Mouse (Mus musculus): Measurements from ENCODE around the gene Nomo1. TPM values are rescaled to one million over a fixed set of nuclear protein-coding genes. Genes with fewer than 3 reads are reported as not detected.

Gene Nomo1
- polyA plus RNA-seq, 1 experiment from 2014 or later: 35.3 TPM

- Histone ChIP-seq H3K4me1 (peaks cover 8% of the 10 kb centered on the region), H3K36me3 (no peaks in the 10 kb centered on the region), H3K4me3 (no peak overlapping the region), H3K9me3 (no peaks in the 10 kb centered on the region), H3K9ac (no peak overlapping the region), H3K4me2 (no peak overlapping the region), H3K27ac (no peak overlapping the region), H3K27me3 (no peaks in the 10 kb centered on the region)
- 86% methylated on average over 10 of the region's 10 CpGs for WGBS
- ATAC-seq (ENCODE audit: insufficient number of reproducible peaks, low FRiP score, low TSS enrichment, low read depth): no peak
Observed at GRCm38 (mm10) chr7:46028681-46029080, 4.8 kb upstream of the Nomo1 start.

DNA sequence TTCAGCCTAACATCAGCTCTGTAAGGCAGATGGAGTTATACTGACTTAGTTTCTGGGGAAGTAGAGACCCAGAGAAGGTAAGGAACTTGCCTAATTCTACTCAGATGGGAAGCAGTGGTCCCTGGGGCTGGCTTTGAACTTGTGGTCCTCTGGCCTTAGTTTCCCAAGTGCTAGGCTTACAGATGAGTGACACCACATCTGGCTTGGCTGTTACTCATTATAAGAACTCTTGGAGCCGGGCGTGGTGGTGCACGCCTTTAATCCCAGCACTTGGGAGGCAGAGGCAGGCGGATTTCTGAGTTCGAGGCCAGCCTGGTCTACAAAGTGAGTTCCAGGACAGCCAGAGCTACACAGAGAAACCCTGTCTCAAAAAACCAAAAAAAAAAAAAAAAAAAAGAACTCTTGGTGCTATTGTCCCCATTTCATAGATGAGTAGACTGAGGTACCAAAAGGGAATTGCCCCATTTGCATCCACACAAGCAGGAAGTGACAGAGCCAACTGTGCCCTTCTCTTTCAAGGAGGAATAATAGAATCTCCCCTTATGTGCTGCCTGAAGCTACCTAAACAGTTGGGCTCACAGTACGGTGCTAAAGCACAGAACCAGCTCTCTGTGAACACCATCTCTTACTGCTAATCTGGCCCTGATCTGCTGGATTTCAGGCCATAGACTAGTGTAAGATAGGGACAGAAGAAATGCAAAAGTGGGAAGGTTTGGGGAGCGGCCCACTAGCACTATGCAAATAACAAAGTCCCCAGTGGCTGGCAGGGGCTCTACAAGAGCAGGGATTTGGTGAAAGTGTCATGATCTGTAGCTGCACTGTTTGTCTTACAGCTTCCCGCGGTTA lies 4.0 kb upstream of the Nomo1 start:
- Histone ChIP-seq H3K4me3 (peak overlapping the region; percentile 10; the same call in 1 of the 2 replicates), H3K9me3 (no peaks in the 10 kb centered on the region), H3K27me3 (no peaks in the 10 kb centered on the region), H3K36me3 (no peaks in the 10 kb centered on the region), H3K9ac (no peak overlapping the region), H3K4me1 (peaks cover 13% of the 10 kb centered on the region), H3K27ac (no peak overlapping the region), H3K4me2 (peak overlapping the region; percentile 22)
- 66% methylated on average over 9 of the region's 9 CpGs for WGBS
- no peak for ATAC-seq (ENCODE audit: insufficient number of reproducible peaks, low FRiP score, low TSS enrichment, low read depth)

- Histone ChIP-seq H3K27me3 (no peaks in the 10 kb centered on the region), H3K36me3 (no peaks in the 10 kb centered on the region), H3K4me2 (peak within 1 kb of the TSS; percentile 22), H3K9ac (no peak within 1 kb of the TSS), H3K4me1 (peaks cover 19% of the 10 kb centered on the region), H3K4me3 (peak within 1 kb of the TSS; percentile 10; the same call in 1 of the 2 replicates), H3K9me3 (no peaks in the 10 kb centered on the region), H3K27ac (no peak within 1 kb of the TSS)
- 5% methylated on average over 11 of the region's 11 CpGs for WGBS
- no peak for ATAC-seq (ENCODE audit: insufficient number of reproducible peaks, low FRiP score, low TSS enrichment, low read depth)
Observed at GRCm38 (mm10) chr7:46030145-46030488, 3.4 kb upstream of the Nomo1 start, which contains the start of gene Abcc6. TSS of gene Abcc6 (minus strand) at chr7:46030302.

DNA sequence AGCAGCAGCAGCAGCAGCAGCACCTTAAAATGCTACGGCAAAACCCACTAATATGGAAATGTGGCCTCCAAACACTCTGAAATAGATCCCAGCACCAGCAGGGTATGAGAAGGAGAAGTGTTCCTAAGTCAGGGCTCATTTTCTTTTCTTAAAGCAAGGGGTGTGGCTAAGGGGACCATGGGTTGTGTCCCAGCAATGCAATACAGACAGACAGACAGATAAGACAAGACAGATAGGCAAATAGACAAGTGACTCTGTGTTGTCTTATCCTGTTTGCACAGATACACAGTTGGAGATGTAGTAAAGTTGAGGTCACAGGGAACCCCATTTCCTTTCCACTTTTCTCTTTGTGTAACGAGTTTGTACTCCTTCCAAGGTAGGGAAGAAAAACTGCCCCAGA lies 2.4 kb upstream of the Nomo1 start:
- Histone ChIP-seq H3K27ac (no peak overlapping the region), H3K4me1 (peaks cover 19% of the 10 kb centered on the region), H3K27me3 (no peaks in the 10 kb centered on the region), H3K9me3 (no peaks in the 10 kb centered on the region), H3K4me2 (no peak overlapping the region), H3K36me3 (no peaks in the 10 kb centered on the region), H3K9ac (no peak overlapping the region), H3K4me3 (no peak overlapping the region)
- no peak for ATAC-seq (ENCODE audit: insufficient number of reproducible peaks, low FRiP score, low TSS enrichment, low read depth)
- 64% methylated on average over 2 of the region's 2 CpGs for WGBS

DNA sequence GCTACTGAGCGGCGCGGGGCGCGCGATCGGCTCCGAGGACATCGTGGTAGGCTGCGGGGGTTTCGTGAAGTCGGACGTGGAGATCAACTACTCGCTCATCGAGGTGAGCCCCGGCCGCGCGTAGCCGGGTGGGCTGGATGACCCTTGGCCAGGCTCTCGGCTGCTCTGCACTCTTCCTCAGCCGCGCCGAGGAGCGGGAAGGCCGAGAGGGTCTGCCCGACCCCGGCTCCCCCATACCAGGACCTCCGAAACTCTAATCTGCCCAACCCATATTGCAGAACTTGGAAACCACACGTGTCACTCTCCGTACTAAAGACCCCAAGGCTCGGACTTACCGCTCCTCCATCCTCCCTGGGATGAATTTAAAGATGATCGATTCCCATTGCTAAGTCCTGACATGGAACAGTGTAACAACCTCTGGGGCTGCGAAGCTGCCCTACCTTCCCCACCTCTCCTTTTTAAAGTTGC lies 406 bp downstream of the Nomo1 start:
- Histone ChIP-seq H3K27me3 (no peaks in the 10 kb centered on the region), H3K27ac (no peak overlapping the region), H3K4me3 (peak overlapping the region; percentile 82), H3K9ac (peak overlapping the region; percentile 73), H3K4me1 (peaks cover 19% of the 10 kb centered on the region), H3K9me3 (no peaks in the 10 kb centered on the region), H3K36me3 (peaks cover 16% of the 10 kb centered on the region), H3K4me2 (peak overlapping the region; percentile 68)
- peak; percentile 31; the same call in 1 of the 2 replicates for ATAC-seq (ENCODE audit: insufficient number of reproducible peaks, low FRiP score, low TSS enrichment, low read depth)
- WGBS: under 1% methylated on average over 34 of the region's 35 CpGs

DNA sequence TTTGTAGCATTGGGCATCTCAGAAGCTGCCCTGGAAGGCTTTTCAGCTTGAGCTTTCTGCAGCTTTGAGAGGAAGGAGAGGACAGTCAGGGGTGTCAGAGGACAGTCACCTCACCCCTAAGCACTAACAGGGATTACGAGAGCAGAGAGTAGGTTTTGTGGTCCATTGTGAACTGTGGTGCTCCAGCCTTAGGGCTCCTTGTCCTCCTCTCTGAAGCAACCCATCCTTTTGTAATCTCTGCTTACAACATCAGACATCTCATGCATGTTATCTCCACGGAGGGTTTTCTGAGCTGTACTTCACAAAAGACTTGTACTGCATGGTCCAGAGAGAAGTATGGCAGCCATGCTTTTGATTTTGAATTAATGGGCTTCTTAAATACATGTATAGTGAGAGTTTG lies 1.5 kb downstream of the Nomo1 start:
- WGBS: 80% methylated on average over 2 of the region's 2 CpGs
- Histone ChIP-seq H3K4me1 (peaks cover 15% of the 10 kb centered on the region), H3K4me2 (peak overlapping the region; percentile 68), H3K27ac (no peak overlapping the region), H3K27me3 (no peaks in the 10 kb centered on the region), H3K9me3 (no peaks in the 10 kb centered on the region), H3K4me3 (peak overlapping the region; percentile 82; the same call in 1 of the 2 replicates), H3K36me3 (peaks cover 20% of the 10 kb centered on the region), H3K9ac (no peak overlapping the region)
- ATAC-seq (ENCODE audit: insufficient number of reproducible peaks, low FRiP score, low TSS enrichment, low read depth): no peak

GRCm38 (mm10) chr7:46035468-46035867 lies 2.0 kb downstream of the Nomo1 start:
- peaks cover 25% of the 10 kb centered on the region for H3K36me3 ChIP-seq
- no peak overlapping the region for H3K9ac ChIP-seq
- H3K4me3 ChIP-seq: no peak overlapping the region
- H3K4me2 ChIP-seq: no peak overlapping the region
- 91% methylated on average over 2 of the region's 2 CpGs for WGBS
- no peaks in the 10 kb centered on the region for H3K9me3 ChIP-seq
- H3K4me1 ChIP-seq: peaks cover 11% of the 10 kb centered on the region
- no peak for ATAC-seq (ENCODE audit: insufficient number of reproducible peaks, low FRiP score, low TSS enrichment, low read depth)
- no peak overlapping the region for H3K27ac ChIP-seq
- no peaks in the 10 kb centered on the region for H3K27me3 ChIP-seq

DNA sequence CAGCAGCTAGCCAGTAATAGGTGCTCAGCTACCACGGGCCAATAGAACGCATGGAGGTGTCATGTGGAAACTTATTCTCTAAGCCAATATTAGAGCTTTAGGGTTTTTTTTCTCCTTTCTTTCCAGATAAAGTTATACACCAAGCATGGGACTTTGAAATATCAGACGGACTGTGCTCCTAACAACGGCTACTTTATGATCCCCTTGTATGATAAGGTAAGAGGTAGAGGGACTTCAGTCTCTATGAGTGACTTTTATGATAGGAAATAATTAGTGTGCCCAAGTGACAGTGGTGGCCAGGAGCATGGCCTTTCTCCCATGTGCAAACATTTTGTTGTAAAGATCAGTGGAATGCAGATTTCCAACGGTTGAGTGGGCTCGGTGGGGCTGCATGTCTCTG lies 3.9 kb downstream of the Nomo1 start:
- Histone ChIP-seq H3K4me3 (no peak overlapping the region), H3K27ac (no peak overlapping the region), H3K4me2 (no peak overlapping the region), H3K9me3 (no peaks in the 10 kb centered on the region), H3K27me3 (no peaks in the 10 kb centered on the region), H3K9ac (no peak overlapping the region), H3K4me1 (peaks cover 11% of the 10 kb centered on the region), H3K36me3 (peaks cover 44% of the 10 kb centered on the region)
- no peak for ATAC-seq (ENCODE audit: insufficient number of reproducible peaks, low FRiP score, low TSS enrichment, low read depth)
- 83% methylated on average over 6 of the region's 6 CpGs for WGBS

DNA sequence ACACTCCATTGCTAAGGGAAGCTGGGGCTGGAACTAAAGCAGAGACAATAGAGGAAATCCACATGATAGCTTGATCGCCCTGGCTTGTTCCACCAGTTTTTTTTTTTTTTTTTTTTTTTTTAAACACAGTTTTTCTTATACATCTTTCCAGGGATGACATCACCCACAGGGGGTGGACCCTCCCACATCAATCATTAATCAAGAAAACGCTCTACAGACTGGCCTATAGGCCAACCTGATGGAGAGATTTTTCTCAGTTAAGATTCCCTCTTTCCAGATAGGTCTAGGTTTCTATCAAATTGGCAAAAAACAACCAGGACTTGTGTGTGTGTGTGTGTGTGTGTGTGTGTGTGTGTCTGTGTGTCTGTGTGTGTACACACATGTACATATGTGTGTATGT lies 6.4 kb downstream of the Nomo1 start:
- ATAC-seq (ENCODE audit: insufficient number of reproducible peaks, low FRiP score, low TSS enrichment, low read depth): no peak
- H3K36me3 ChIP-seq: peaks cover 69% of the 10 kb centered on the region
- H3K27ac ChIP-seq: no peak overlapping the region

GRCm38 (mm10) chr7:46044106-46044505 lies 10.6 kb downstream of the Nomo1 start:
- whole genome bisulfite sequencing: 92% methylated on average over 10 of the region's 10 CpGs
- Histone ChIP-seq H3K4me1 (no peaks in the 10 kb centered on the region), H3K36me3 (peaks cover 86% of the 10 kb centered on the region), H3K27ac (no peak overlapping the region), H3K4me2 (no peak overlapping the region), H3K27me3 (no peaks in the 10 kb centered on the region), H3K9ac (no peak overlapping the region), H3K9me3 (no peaks in the 10 kb centered on the region), H3K4me3 (no peak overlapping the region)
- ATAC-seq (ENCODE audit: insufficient number of reproducible peaks, low FRiP score, low TSS enrichment, low read depth): no peak

More for the DNA sequence above, 6.4 kb downstream of the Nomo1 start:
- no peak overlapping the region for H3K4me3 ChIP-seq
- no peak overlapping the region for H3K9ac ChIP-seq
- H3K4me2 ChIP-seq: no peak overlapping the region
- no peaks in the 10 kb centered on the region for H3K9me3 ChIP-seq
- WGBS: 81% methylated on average over 2 of the region's 2 CpGs
- peaks cover 2% of the 10 kb centered on the region for H3K4me1 ChIP-seq
- no peaks in the 10 kb centered on the region for H3K27me3 ChIP-seq

GRCm38 (mm10) chr7:46045882-46046281 lies 12.4 kb downstream of the Nomo1 start:
- no peak overlapping the region for H3K4me2 ChIP-seq
- no peaks in the 10 kb centered on the region for H3K4me1 ChIP-seq
- H3K27me3 ChIP-seq: no peaks in the 10 kb centered on the region
- no peak for ATAC-seq (ENCODE audit: insufficient number of reproducible peaks, low FRiP score, low TSS enrichment, low read depth)
- peaks cover 88% of the 10 kb centered on the region for H3K36me3 ChIP-seq
- H3K9ac ChIP-seq: no peak overlapping the region
- no peaks in the 10 kb centered on the region for H3K9me3 ChIP-seq
- H3K4me3 ChIP-seq: no peak overlapping the region
- no peak overlapping the region for H3K27ac ChIP-seq
- 92% methylated on average over 11 of the region's 11 CpGs for WGBS

DNA sequence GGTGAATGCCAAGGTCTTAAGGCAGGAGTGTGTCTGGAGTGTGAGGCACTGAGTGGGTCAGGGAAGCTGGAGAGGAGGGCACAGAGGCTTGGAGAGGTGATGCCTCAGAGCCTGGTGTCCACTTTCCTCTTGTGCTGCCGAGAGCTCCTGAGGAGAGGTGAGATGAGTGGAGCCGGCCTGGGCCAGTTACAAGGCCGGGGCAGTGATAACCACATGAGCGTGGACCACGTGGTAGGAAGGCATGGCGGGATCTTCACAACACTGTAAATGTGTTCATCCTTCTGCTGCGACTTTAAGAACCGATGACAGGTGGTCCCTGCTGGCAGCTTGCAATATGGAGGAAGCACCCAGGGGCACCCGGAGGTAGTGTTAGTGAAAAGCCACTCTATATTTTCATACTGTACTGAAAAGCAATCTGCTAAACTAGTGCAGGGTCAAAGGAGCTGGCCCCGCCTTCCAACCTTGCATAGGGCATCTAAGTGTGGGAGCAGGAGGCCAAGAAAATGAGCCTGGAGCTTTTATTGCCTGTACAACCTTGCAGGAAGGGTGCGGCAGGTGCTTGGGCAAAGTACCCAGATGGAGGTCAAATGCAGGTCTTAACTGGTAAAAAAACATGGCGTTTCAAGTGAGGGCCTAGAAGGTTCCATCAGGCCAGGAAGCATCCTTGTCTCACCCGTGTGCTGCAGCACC lies 14.5 kb downstream of the Nomo1 start:
- H3K27me3 ChIP-seq: no peaks in the 10 kb centered on the region
- no peak for ATAC-seq (ENCODE audit: insufficient number of reproducible peaks, low FRiP score, low TSS enrichment, low read depth)
- no peak overlapping the region for H3K27ac ChIP-seq
- no peak overlapping the region for H3K4me3 ChIP-seq
- no peaks in the 10 kb centered on the region for H3K9me3 ChIP-seq
- H3K9ac ChIP-seq: no peak overlapping the region
- H3K4me1 ChIP-seq: no peaks in the 10 kb centered on the region
- peaks cover 84% of the 10 kb centered on the region for H3K36me3 ChIP-seq
- 90% methylated on average over 13 of the region's 13 CpGs for WGBS
- no peak overlapping the region for H3K4me2 ChIP-seq

Measured in limb, embryonic 15.5 days (tissue).